Mouse (Mus musculus): ENCODE measurements at regions not wholly inside any gene's neighbourhood (a gene's known extent, or its start where the extent isn't known, plus 50 kb on each side); places are given as distances from the start of the nearest gene placed in this dataset.

DNA sequence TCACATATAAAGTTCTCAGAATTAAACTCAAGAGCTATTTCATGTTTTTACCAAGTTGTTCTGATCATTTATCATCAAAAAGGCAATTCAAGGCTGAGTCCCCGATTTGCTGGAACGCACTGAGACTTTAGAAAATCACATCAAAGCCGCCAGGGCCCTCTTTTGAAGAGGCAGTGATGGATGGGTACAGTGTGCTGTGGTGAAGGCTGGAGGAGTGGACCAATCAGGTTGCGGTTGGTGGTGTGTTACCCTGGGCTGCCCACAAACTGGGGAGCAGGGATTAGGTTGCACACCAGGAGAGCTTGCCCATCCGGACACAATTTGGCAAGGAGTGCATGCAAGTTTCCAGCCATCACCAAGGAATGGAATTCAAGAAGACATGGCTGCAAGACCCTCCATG is 191.9 kb upstream of the Wdfy3 start:
- WGBS = 76% methylated on average over 5 of the region's 5 CpGs
- H3K4me3 ChIP-seq (ENCODE audit: low read depth, low read length) = no peak overlapping the region
- H3K4me1 ChIP-seq (ENCODE audit: control insufficient read depth, insufficient read depth, low read length) = no peaks in the 10 kb centered on the region
- H3K36me3 ChIP-seq (ENCODE audit: control insufficient read depth, insufficient read depth, low read length) = no peaks in the 10 kb centered on the region
- H3K27me3 ChIP-seq (ENCODE audit: control insufficient read depth, insufficient read depth, low read depth, low read length) = no peaks in the 10 kb centered on the region
- H3K27ac ChIP-seq (ENCODE audit: low read length) = no peak overlapping the region
- no peak for ATAC-seq
- no peak overlapping the region for H3K4me2 ChIP-seq (ENCODE audit: low read length)
- H3K9me3 ChIP-seq (replicated peaks; ENCODE audit: control insufficient read depth, low read length, poor library complexity, severe bottlenecking) = no peaks in the 10 kb centered on the region
- H3K9ac ChIP-seq (ENCODE audit: low read depth, low read length) = no peak overlapping the region

DNA sequence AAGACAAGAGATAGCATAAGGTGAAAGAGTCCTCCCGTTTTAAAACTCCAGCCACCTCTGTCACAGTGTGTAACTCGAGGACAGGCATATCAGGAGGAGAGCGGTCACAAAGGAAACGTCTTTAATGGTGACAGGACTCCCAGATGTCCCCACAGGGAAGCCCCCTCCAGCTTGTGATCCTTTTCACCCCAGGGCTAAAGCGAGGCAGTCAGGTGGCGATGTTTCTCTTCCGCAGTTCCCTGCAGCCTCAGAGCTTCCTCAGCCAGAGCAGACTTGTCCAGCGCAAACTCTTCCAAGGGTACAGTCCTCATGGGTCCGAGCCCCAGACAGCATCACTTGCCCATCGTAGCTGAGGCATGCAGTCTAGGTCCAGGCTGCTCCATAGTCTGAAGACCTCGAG is 196.7 kb upstream of the Wdfy3 start:
- Histone ChIP-seq H3K4me3 (ENCODE audit: low read depth, low read length) (no peak overlapping the region), H3K9ac (ENCODE audit: low read depth, low read length) (no peak overlapping the region), H3K27me3 (ENCODE audit: control insufficient read depth, insufficient read depth, low read depth, low read length) (no peaks in the 10 kb centered on the region), H3K27ac (ENCODE audit: low read length) (no peak overlapping the region), H3K36me3 (ENCODE audit: control insufficient read depth, insufficient read depth, low read length) (no peaks in the 10 kb centered on the region), H3K9me3 (replicated peaks; ENCODE audit: control insufficient read depth, low read length, poor library complexity, severe bottlenecking) (no peaks in the 10 kb centered on the region), H3K4me2 (ENCODE audit: low read length) (no peak overlapping the region), H3K4me1 (ENCODE audit: control insufficient read depth, insufficient read depth, low read length) (no peaks in the 10 kb centered on the region)
- WGBS = 64% methylated on average over 11 of the region's 11 CpGs
- ATAC-seq = no peak

DNA sequence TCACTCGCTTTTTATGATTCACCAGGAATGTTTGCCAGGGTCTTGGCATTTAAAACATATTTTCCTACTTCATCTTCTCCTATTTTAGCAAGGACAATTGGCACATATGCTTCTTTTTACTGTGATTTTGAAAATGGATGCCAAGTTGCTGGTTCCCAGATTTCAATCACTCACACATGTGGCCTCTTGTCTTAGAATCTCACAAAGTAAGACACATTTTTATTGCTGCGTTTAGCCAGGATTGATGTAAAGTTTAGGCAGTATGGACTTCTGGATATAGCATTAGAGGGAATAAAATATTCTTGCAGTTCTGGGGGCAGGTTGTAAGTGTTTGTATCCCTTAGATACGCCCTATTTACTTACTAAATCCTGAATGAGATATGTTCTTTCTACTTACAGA is 197.4 kb upstream of the Wdfy3 start:
- H3K4me3 ChIP-seq (ENCODE audit: low read depth, low read length) = no peak overlapping the region
- 87% methylated on average over 3 of the region's 3 CpGs for WGBS
- no peak for ATAC-seq
- H3K27me3 ChIP-seq (ENCODE audit: control insufficient read depth, insufficient read depth, low read depth, low read length) = no peaks in the 10 kb centered on the region
- H3K27ac ChIP-seq (ENCODE audit: low read length) = no peak overlapping the region
- no peak overlapping the region for H3K4me2 ChIP-seq (ENCODE audit: low read length)
- H3K36me3 ChIP-seq (ENCODE audit: control insufficient read depth, insufficient read depth, low read length) = no peaks in the 10 kb centered on the region
- H3K9ac ChIP-seq (ENCODE audit: low read depth, low read length) = no peak overlapping the region
- no peaks in the 10 kb centered on the region for H3K4me1 ChIP-seq (ENCODE audit: control insufficient read depth, insufficient read depth, low read length)
- no peaks in the 10 kb centered on the region for H3K9me3 ChIP-seq (replicated peaks; ENCODE audit: control insufficient read depth, low read length, poor library complexity, severe bottlenecking)

DNA sequence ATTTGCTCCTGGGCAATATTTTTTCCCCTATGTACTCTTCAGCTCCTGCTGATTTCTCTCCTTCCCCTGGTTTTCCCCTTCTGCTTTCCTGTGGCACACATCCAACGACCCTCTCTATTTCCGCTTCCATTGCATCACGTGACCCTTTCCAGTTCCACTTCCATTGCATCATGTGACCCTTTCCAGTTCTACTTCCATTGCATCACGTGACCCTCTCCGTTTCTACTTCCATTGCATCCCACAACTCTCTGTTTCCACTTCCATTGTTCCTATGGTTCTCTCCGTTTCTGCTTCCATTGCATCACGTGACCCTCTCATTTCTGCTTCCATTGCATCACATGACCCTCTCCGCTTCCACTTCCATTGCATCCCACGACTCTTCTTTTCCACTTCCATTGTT is 199.5 kb upstream of the Wdfy3 start:
- Histone ChIP-seq H3K27ac (ENCODE audit: low read length) (no peak overlapping the region), H3K4me2 (ENCODE audit: low read length) (no peak overlapping the region), H3K9me3 (replicated peaks; ENCODE audit: control insufficient read depth, low read length, poor library complexity, severe bottlenecking) (no peaks in the 10 kb centered on the region), H3K9ac (ENCODE audit: low read depth, low read length) (no peak overlapping the region), H3K27me3 (ENCODE audit: control insufficient read depth, insufficient read depth, low read depth, low read length) (no peaks in the 10 kb centered on the region), H3K4me3 (ENCODE audit: low read depth, low read length) (no peak overlapping the region), H3K36me3 (ENCODE audit: control insufficient read depth, insufficient read depth, low read length) (no peaks in the 10 kb centered on the region), H3K4me1 (ENCODE audit: control insufficient read depth, insufficient read depth, low read length) (no peaks in the 10 kb centered on the region)
- WGBS = 87% methylated on average over 9 of the region's 9 CpGs
- no peak for ATAC-seq

DNA sequence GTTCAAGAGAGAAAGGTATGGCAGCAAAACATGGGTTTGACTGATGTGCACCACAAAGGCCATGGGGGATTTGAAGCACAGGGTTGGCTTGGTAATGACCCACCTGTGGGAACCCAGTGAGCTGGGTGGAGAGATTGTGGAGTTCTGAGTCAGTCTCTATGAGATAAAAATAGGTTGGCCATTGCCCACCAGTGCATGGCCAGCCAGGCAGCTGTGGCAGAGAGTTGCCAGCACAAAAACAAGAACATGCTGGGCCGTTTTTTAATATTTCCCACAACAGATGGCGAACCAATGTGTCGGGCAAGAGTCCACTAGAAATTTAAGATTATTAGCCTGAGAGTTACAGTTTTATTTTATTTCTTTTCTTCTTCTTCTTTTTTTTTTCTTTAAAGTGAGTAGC is 205.6 kb upstream of the Arhgap24 start:
- no peaks in the 10 kb centered on the region for H3K36me3 ChIP-seq (ENCODE audit: control insufficient read depth, insufficient read depth, low read length)
- H3K9me3 ChIP-seq (replicated peaks; ENCODE audit: control insufficient read depth, low read length, poor library complexity, severe bottlenecking) = no peaks in the 10 kb centered on the region
- H3K27ac ChIP-seq (ENCODE audit: low read length) = no peak overlapping the region
- no peaks in the 10 kb centered on the region for H3K4me1 ChIP-seq (ENCODE audit: control insufficient read depth, insufficient read depth, low read length)
- no peak overlapping the region for H3K4me2 ChIP-seq (ENCODE audit: low read length)
- no peaks in the 10 kb centered on the region for H3K27me3 ChIP-seq (ENCODE audit: control insufficient read depth, insufficient read depth, low read depth, low read length)
- H3K4me3 ChIP-seq (ENCODE audit: low read depth, low read length) = no peak overlapping the region
- no peak overlapping the region for H3K9ac ChIP-seq (ENCODE audit: low read depth, low read length)
- WGBS = 92% methylated on average over 3 of the region's 3 CpGs
- ATAC-seq = no peak

DNA sequence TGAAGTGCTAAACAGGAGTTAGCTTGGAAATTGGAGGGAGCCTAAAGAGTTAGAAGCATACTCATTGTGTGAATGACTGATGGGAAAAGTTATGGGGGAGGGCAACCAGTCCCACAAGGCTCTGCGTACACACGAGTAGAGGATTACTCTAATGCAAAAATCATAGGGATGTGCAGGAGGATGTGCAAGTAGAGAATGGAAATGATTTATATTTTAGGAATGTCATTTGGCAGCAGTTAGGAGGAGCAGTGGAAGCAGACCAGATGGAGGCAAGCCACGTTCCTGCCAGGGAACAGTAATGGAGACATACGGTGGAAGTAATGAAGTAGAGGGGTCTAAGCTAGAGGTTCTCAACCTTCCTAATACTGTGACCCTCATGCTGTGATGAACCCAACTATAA is 194.1 kb upstream of the Arhgap24 start:
- 90% methylated on average over 4 of the region's 4 CpGs for WGBS
- no peak for ATAC-seq
- no peaks in the 10 kb centered on the region for H3K9me3 ChIP-seq (replicated peaks; ENCODE audit: control insufficient read depth, low read length, poor library complexity, severe bottlenecking)

DNA sequence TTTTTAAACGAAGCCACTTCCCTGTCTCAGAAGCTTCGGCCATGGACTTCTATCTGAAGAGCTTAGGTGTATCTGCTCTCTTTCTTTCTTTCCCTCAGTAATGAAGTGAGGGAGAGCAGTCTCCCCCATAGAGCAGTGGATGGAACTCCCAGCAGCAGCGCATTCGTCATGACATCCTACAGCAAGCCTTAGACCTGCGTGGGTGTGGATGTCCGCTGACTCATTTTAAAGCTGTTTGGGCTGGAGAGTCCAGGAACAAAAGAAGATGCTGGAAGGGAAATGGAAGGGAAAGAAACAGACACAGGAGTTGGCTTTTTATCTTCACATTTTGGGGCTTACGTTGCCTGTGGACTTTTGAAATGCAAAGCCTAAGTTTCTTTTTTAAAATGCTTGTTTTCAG is 190.3 kb upstream of the Arhgap24 start:
- no peaks in the 10 kb centered on the region for H3K27me3 ChIP-seq (ENCODE audit: control insufficient read depth, insufficient read depth, low read depth, low read length)
- H3K4me3 ChIP-seq (ENCODE audit: low read depth, low read length) = no peak overlapping the region
- no peak overlapping the region for H3K4me2 ChIP-seq (ENCODE audit: low read length)
- 90% methylated on average over 7 of the region's 7 CpGs for WGBS
- H3K4me1 ChIP-seq (ENCODE audit: control insufficient read depth, insufficient read depth, low read length) = no peaks in the 10 kb centered on the region
- H3K9me3 ChIP-seq (replicated peaks; ENCODE audit: control insufficient read depth, low read length, poor library complexity, severe bottlenecking) = no peaks in the 10 kb centered on the region
- no peaks in the 10 kb centered on the region for H3K36me3 ChIP-seq (ENCODE audit: control insufficient read depth, insufficient read depth, low read length)
- ATAC-seq = no peak
- no peak overlapping the region for H3K9ac ChIP-seq (ENCODE audit: low read depth, low read length)
- H3K27ac ChIP-seq (ENCODE audit: low read length) = no peak overlapping the region

More for the DNA sequence above, 194.1 kb upstream of the Arhgap24 start:
- H3K27me3 ChIP-seq (ENCODE audit: control insufficient read depth, insufficient read depth, low read depth, low read length) = no peaks in the 10 kb centered on the region
- H3K27ac ChIP-seq (ENCODE audit: low read length) = no peak overlapping the region
- H3K4me2 ChIP-seq (ENCODE audit: low read length) = no peak overlapping the region
- H3K4me1 ChIP-seq (ENCODE audit: control insufficient read depth, insufficient read depth, low read length) = no peaks in the 10 kb centered on the region
- H3K4me3 ChIP-seq (ENCODE audit: low read depth, low read length) = no peak overlapping the region
- no peak overlapping the region for H3K9ac ChIP-seq (ENCODE audit: low read depth, low read length)
- no peaks in the 10 kb centered on the region for H3K36me3 ChIP-seq (ENCODE audit: control insufficient read depth, insufficient read depth, low read length)

DNA sequence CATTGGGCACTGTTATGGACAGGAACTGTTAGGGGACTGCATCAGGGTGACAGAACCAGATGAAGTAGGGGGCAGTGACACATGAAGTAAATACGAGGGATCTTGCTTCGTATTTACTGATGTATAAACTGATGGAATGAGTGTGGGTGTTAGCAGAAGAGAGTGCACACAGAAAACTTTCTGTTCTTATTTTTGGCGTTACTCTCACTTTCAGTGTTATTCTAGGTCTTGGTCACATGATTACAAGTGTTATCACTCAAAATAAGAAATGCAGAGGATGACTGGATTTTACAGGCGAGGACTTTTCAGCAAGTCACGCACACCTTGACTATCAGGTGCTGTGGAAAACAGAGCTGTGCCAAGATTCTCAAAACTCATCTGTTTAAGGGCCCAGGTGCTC is 185.6 kb upstream of the Arhgap24 start:
- H3K27ac ChIP-seq (ENCODE audit: low read length) = no peak overlapping the region
- no peak overlapping the region for H3K4me2 ChIP-seq (ENCODE audit: low read length)
- no peak overlapping the region for H3K9ac ChIP-seq (ENCODE audit: low read depth, low read length)
- H3K9me3 ChIP-seq (replicated peaks; ENCODE audit: control insufficient read depth, low read length, poor library complexity, severe bottlenecking) = no peaks in the 10 kb centered on the region
- 87% methylated on average over 5 of the region's 5 CpGs for WGBS
- no peaks in the 10 kb centered on the region for H3K27me3 ChIP-seq (ENCODE audit: control insufficient read depth, insufficient read depth, low read depth, low read length)
- no peak overlapping the region for H3K4me3 ChIP-seq (ENCODE audit: low read depth, low read length)
- no peak for ATAC-seq
- no peaks in the 10 kb centered on the region for H3K36me3 ChIP-seq (ENCODE audit: control insufficient read depth, insufficient read depth, low read length)
- no peaks in the 10 kb centered on the region for H3K4me1 ChIP-seq (ENCODE audit: control insufficient read depth, insufficient read depth, low read length)

DNA sequence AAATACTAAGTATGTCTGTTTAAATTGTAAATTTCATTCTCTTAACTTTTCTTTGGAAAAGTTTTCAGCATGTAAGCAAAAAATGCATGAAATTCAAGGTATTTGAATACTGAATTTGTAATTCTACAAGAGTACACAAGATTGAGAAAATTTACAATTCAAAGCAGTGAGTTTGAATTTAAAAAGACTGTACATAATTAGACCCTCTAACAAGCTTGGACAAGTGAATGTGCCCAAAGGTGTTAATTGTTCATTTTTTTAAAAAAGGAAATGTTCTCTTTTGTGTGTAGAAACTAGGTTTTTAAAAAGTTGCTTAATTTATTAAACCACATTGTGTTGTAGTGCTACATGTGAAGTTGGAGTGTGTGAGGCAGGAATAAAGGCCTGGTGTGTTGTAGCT is 174.9 kb upstream of the Arhgap24 start:
- Histone ChIP-seq H3K27ac (ENCODE audit: low read length) (no peak overlapping the region), H3K9me3 (replicated peaks; ENCODE audit: control insufficient read depth, low read length, poor library complexity, severe bottlenecking) (no peaks in the 10 kb centered on the region), H3K4me2 (ENCODE audit: low read length) (no peak overlapping the region), H3K36me3 (ENCODE audit: control insufficient read depth, insufficient read depth, low read length) (no peaks in the 10 kb centered on the region), H3K9ac (ENCODE audit: low read depth, low read length) (no peak overlapping the region), H3K27me3 (ENCODE audit: control insufficient read depth, insufficient read depth, low read depth, low read length) (no peaks in the 10 kb centered on the region), H3K4me1 (ENCODE audit: control insufficient read depth, insufficient read depth, low read length) (no peaks in the 10 kb centered on the region), H3K4me3 (ENCODE audit: low read depth, low read length) (no peak overlapping the region)
- no peak for ATAC-seq

DNA sequence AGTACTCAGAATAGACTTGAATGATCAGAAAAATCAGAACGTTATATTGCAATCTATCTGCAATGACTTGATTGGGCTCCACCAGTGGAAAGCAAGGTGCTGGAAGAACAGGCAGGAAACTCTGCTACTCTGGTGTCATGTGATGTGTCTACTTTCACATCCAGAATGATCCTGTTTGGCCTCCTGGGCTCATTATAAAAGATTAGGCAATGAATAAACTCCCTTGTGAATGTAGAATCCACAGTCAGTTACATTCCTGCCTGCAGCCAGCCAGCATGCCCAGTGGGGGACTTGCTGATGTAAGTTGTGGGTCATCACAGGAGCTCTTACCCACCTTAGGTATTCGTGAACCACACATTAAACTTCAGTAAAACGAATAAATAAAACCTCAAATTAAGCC is 174.5 kb upstream of the Arhgap24 start:
- Histone ChIP-seq H3K27me3 (ENCODE audit: control insufficient read depth, insufficient read depth, low read depth, low read length) (no peaks in the 10 kb centered on the region), H3K9ac (ENCODE audit: low read depth, low read length) (no peak overlapping the region), H3K4me3 (ENCODE audit: low read depth, low read length) (no peak overlapping the region), H3K4me2 (ENCODE audit: low read length) (no peak overlapping the region), H3K27ac (ENCODE audit: low read length) (no peak overlapping the region), H3K9me3 (replicated peaks; ENCODE audit: control insufficient read depth, low read length, poor library complexity, severe bottlenecking) (no peaks in the 10 kb centered on the region), H3K4me1 (ENCODE audit: control insufficient read depth, insufficient read depth, low read length) (no peaks in the 10 kb centered on the region), H3K36me3 (ENCODE audit: control insufficient read depth, insufficient read depth, low read length) (no peaks in the 10 kb centered on the region)
- no peak for ATAC-seq
- WGBS = 71% methylated on average over 3 of the region's 3 CpGs
